Mouse (Mus musculus) hindbrain, embryonic 12.5 days (tissue): ENCODE data around the gene Six6. TPM values are rescaled to one million over a fixed set of nuclear protein-coding genes. Genes with fewer than 3 reads are reported as not detected.
A peak's percentile ranks its signal among the peaks of the same experiment; 100 is the strongest.

Source experiments
- ATAC-seq: fragments of 200-750 bp; cut with Nextera tagmentation; 2 replicates; pipeline ENCODE4 v1.8.0; 2017; ENCODE audit warnings: moderate TSS enrichment; ENCODE audit not compliant: low FRiP score
- H3K27ac ChIP-seq: fragments of 300-500 bp; sonication (generic); 2 replicates; pipeline ENCODE4 v1.5.1; 2016; ENCODE audit warnings: mild to moderate bottlenecking
- H3K27me3 ChIP-seq: fragments of 300-500 bp; sonication (generic); 2 replicates; pipeline ENCODE4 v1.6.1; 2016; ENCODE audit warnings: mild to moderate bottlenecking
- H3K36me3 ChIP-seq: fragments of 300-500 bp; sonication (generic); 2 replicates; pipeline ENCODE4 v1.6.1; 2016; ENCODE audit warnings: mild to moderate bottlenecking
- H3K4me1 ChIP-seq: fragments of 300-500 bp; sonication (generic); 2 replicates; pipeline ENCODE4 v1.6.1; 2016
- H3K4me2 ChIP-seq: fragments of 300-500 bp; sonication (generic); replicated peaks from 2 replicates; pipeline ENCODE4 v1.6.1; 2016; ENCODE audit warnings: mild to moderate bottlenecking
- H3K4me3 ChIP-seq: fragments of 300-500 bp; sonication (generic); 2 replicates; pipeline ENCODE4 v1.5.1; 2016; ENCODE audit warnings: mild to moderate bottlenecking
- H3K9ac ChIP-seq: fragments of 300-500 bp; sonication (generic); 2 replicates; pipeline ENCODE4 v1.6.1; 2016; ENCODE audit warnings: mild to moderate bottlenecking, moderate library complexity
- H3K9me3 ChIP-seq: fragments of 300-500 bp; sonication (generic); replicated peaks from 2 replicates; pipeline ENCODE4 v1.6.1; 2016; ENCODE audit warnings: mild to moderate bottlenecking
- WGBS: fragments of 180-500 bp; shearing (Covaris S2); methylation state at CpG from one replicate; pipeline ENCODE4 v1.1.7; 2016; 5-methylcytosine and 5-hydroxymethylcytosine counted together
- polyA plus RNA-seq: library from polyadenylated mRNA; unstranded; fragments of >200 nt; fragmentation: Nextera tagmentation; extraction: Ambion mirVana; gene quantifications from 2 replicates; pipeline ENCODE4 v1.2.1, GENCODE M21; 2016

Six6 gene
- polyA plus RNA-seq = 0.17 TPM in 1 of 2 replicates, not detected in the other

GRCm38 (mm10) chr12:72939616-72940015, at the start of gene Six6:
Six6 (plus strand) TSS chr12:72939892.
- Histone ChIP-seq H3K36me3 (no peaks in the 10 kb centered on the region), H3K4me2 (peak within 1 kb of the TSS; percentile 39), H3K9me3 (no peaks in the 10 kb centered on the region), H3K27me3 (peaks cover 95% of the 10 kb centered on the region), H3K27ac (no peak within 1 kb of the TSS), H3K4me3 (peak within 1 kb of the TSS; percentile 22), H3K4me1 (peaks cover 9% of the 10 kb centered on the region), H3K9ac (no peak within 1 kb of the TSS)
- no peak for ATAC-seq
- WGBS = under 1% methylated on average over 28 of the region's 28 CpGs

- no peaks in the 10 kb centered on the region for H3K36me3 ChIP-seq
- peak overlapping the region; percentile 58 for H3K9ac ChIP-seq
- H3K4me1 ChIP-seq = peaks cover 7% of the 10 kb centered on the region
- peaks cover 11% of the 10 kb centered on the region; the same call in 1 of the 2 replicates for H3K9me3 ChIP-seq
- ATAC-seq = no peak
- H3K27ac ChIP-seq = no peak overlapping the region
- H3K4me3 ChIP-seq = peak overlapping the region; percentile 40
- H3K4me2 ChIP-seq = peak overlapping the region; percentile 73
- peaks cover 17% of the 10 kb centered on the region for H3K27me3 ChIP-seq
- 14% methylated on average over 44 of the region's 48 CpGs for WGBS
Measured at GRCm38 (mm10) chr12:72917159-72917993, 22.3 kb upstream of the Six6 start.

- Histone ChIP-seq H3K4me3 (no peak overlapping the region), H3K36me3 (no peaks in the 10 kb centered on the region), H3K9ac (no peak overlapping the region), H3K27ac (no peak overlapping the region), H3K4me1 (peaks cover 9% of the 10 kb centered on the region), H3K4me2 (no peak overlapping the region), H3K9me3 (no peaks in the 10 kb centered on the region), H3K27me3 (peaks cover 73% of the 10 kb centered on the region)
- WGBS = 24% methylated on average over 8 of the region's 8 CpGs
- no peak for ATAC-seq
Measured at GRCm38 (mm10) chr12:72936751-72937150, 2.9 kb upstream of the Six6 start.

- Histone ChIP-seq H3K9me3 (no peaks in the 10 kb centered on the region), H3K4me3 (no peak overlapping the region), H3K4me1 (peaks cover 9% of the 10 kb centered on the region), H3K36me3 (no peaks in the 10 kb centered on the region), H3K9ac (no peak overlapping the region), H3K27ac (no peak overlapping the region), H3K4me2 (no peak overlapping the region), H3K27me3 (peaks cover 82% of the 10 kb centered on the region)
- WGBS = 3% methylated on average over 19 of the region's 19 CpGs
- ATAC-seq = no peak
Measured at GRCm38 (mm10) chr12:72937537-72938120, 2.1 kb upstream of the Six6 start.

GRCm38 (mm10) chr12:72938176-72938575, 1.5 kb upstream of the Six6 start:
- no peak overlapping the region for H3K27ac ChIP-seq
- no peaks in the 10 kb centered on the region for H3K36me3 ChIP-seq
- no peak for ATAC-seq
- no peak overlapping the region for H3K4me2 ChIP-seq
- peaks cover 9% of the 10 kb centered on the region for H3K4me1 ChIP-seq
- no peak overlapping the region for H3K4me3 ChIP-seq
- H3K9ac ChIP-seq = no peak overlapping the region
- H3K9me3 ChIP-seq = no peaks in the 10 kb centered on the region
- whole genome bisulfite sequencing = 5% methylated on average over 12 of the region's 13 CpGs
- H3K27me3 ChIP-seq = peaks cover 87% of the 10 kb centered on the region

- H3K9ac ChIP-seq = no peak overlapping the region
- no peak overlapping the region for H3K4me2 ChIP-seq
- H3K9me3 ChIP-seq = no peaks in the 10 kb centered on the region
- H3K27ac ChIP-seq = no peak overlapping the region
- H3K27me3 ChIP-seq = peaks cover 94% of the 10 kb centered on the region
- no peaks in the 10 kb centered on the region for H3K36me3 ChIP-seq
- 6% methylated on average over 14 of the region's 14 CpGs for WGBS
- no peak for ATAC-seq
- peaks cover 9% of the 10 kb centered on the region for H3K4me1 ChIP-seq
- H3K4me3 ChIP-seq = 0 out of 2 replicates have a peak overlapping the region, but pooled peaks have one; percentile 22
Measured at GRCm38 (mm10) chr12:72938600-72939490, 847 bp upstream of the Six6 start.

- under 1% methylated on average over 39 of the region's 39 CpGs for WGBS
- Histone ChIP-seq H3K4me1 (peaks cover 13% of the 10 kb centered on the region), H3K9ac (no peak within 1 kb of the TSS), H3K27me3 (peaks cover 92% of the 10 kb centered on the region), H3K27ac (no peak within 1 kb of the TSS), H3K36me3 (no peaks in the 10 kb centered on the region), H3K9me3 (no peaks in the 10 kb centered on the region), H3K4me3 (peak within 1 kb of the TSS; percentile 22), H3K4me2 (peak within 1 kb of the TSS; percentile 39)
- no peak for ATAC-seq
Measured at GRCm38 (mm10) chr12:72940071-72940821, 554 bp downstream of the Six6 start, which contains the start of gene 4930447C04Rik. 4930447C04Rik (minus strand) TSS chr12:72940774.

GRCm38 (mm10) chr12:72940822-72941397, 1.2 kb downstream of the Six6 start:
- Histone ChIP-seq H3K27me3 (peaks cover 94% of the 10 kb centered on the region), H3K27ac (no peak overlapping the region), H3K9ac (no peak overlapping the region), H3K4me1 (peaks cover 18% of the 10 kb centered on the region), H3K36me3 (no peaks in the 10 kb centered on the region), H3K9me3 (no peaks in the 10 kb centered on the region), H3K4me3 (no peak overlapping the region), H3K4me2 (no peak overlapping the region)
- WGBS = under 1% methylated on average over 11 of the region's 11 CpGs
- no peak for ATAC-seq

GRCm38 (mm10) chr12:72941398-72942051, 1.8 kb downstream of the Six6 start:
- under 1% methylated on average over 32 of the region's 32 CpGs for WGBS
- H3K4me3 ChIP-seq = no peak overlapping the region

GRCm38 (mm10) chr12:72942171-72942570, 2.5 kb downstream of the Six6 start:
- Histone ChIP-seq H3K4me2 (no peak overlapping the region), H3K27ac (no peak overlapping the region), H3K9me3 (no peaks in the 10 kb centered on the region), H3K36me3 (no peaks in the 10 kb centered on the region), H3K4me1 (peaks cover 18% of the 10 kb centered on the region), H3K27me3 (peaks cover 97% of the 10 kb centered on the region), H3K4me3 (no peak overlapping the region), H3K9ac (no peak overlapping the region)
- WGBS = 15% methylated on average over 6 of the region's 6 CpGs
- ATAC-seq = no peak

More at GRCm38 (mm10) chr12:72941398-72942051, 1.8 kb downstream of the Six6 start:
- no peaks in the 10 kb centered on the region for H3K9me3 ChIP-seq
- H3K4me1 ChIP-seq = peaks cover 18% of the 10 kb centered on the region
- peaks cover 96% of the 10 kb centered on the region for H3K27me3 ChIP-seq
- no peak overlapping the region for H3K4me2 ChIP-seq
- no peak overlapping the region for H3K9ac ChIP-seq
- H3K36me3 ChIP-seq = no peaks in the 10 kb centered on the region
- ATAC-seq = no peak
- no peak overlapping the region for H3K27ac ChIP-seq
